Mouse (Mus musculus): ENCODE data around the gene Hmgb1. TPM values are rescaled to one million over a fixed set of nuclear protein-coding genes. Genes with fewer than 3 reads are reported as not detected.

The Hmgb1 gene
- polyA plus RNA-seq, 1 experiment = 110 TPM

GRCm38 (mm10) chr5:149174527-149174926, 9.8 kb downstream of the Hmgb1 start:
- Histone ChIP-seq H3K27ac (ENCODE audit: insufficient read depth, low read length) (no peak overlapping the region), H3K36me3 (ENCODE audit: control insufficient read depth, insufficient read depth, low read length, poor library complexity, severe bottlenecking) (no peaks in the 10 kb centered on the region), H3K4me1 (ENCODE audit: control insufficient read depth, insufficient read depth, low read length) (no peaks in the 10 kb centered on the region), H3K4me3 (ENCODE audit: low read depth, low read length) (no peak overlapping the region), H3K9ac (ENCODE audit: low read depth, poor library complexity, severe bottlenecking) (no peak overlapping the region), H3K27me3 (ENCODE audit: control insufficient read depth, insufficient read depth, low read length, poor library complexity, severe bottlenecking) (no peaks in the 10 kb centered on the region), H3K9me3 (replicated peaks; ENCODE audit: control insufficient read depth, insufficient read depth, low read length, poor library complexity, severe bottlenecking) (no peaks in the 10 kb centered on the region)
- TF ChIP-seq CTCF (IDR thresholded peaks at IDR 0.05; ENCODE audit: low read depth, low read length) = no peak
- TF ChIP-seq POLR2A (IDR thresholded peaks at IDR 0.05; ENCODE audit: insufficient read depth, low read length) = no peak
- TF ChIP-seq EP300 (IDR thresholded peaks at IDR 0.05; ENCODE audit: insufficient read depth, low read depth, low read length) = no peak

GRCm38 (mm10) chr5:149172246-149172645, 12.0 kb downstream of the Hmgb1 start:
- Histone ChIP-seq H3K9ac (ENCODE audit: low read depth, poor library complexity, severe bottlenecking) (no peak overlapping the region), H3K9me3 (replicated peaks; ENCODE audit: control insufficient read depth, insufficient read depth, low read length, poor library complexity, severe bottlenecking) (no peaks in the 10 kb centered on the region), H3K27ac (ENCODE audit: insufficient read depth, low read length) (no peak overlapping the region), H3K4me3 (ENCODE audit: low read depth, low read length) (no peak overlapping the region), H3K27me3 (ENCODE audit: control insufficient read depth, insufficient read depth, low read length, poor library complexity, severe bottlenecking) (no peaks in the 10 kb centered on the region), H3K4me1 (ENCODE audit: control insufficient read depth, insufficient read depth, low read length) (no peaks in the 10 kb centered on the region), H3K36me3 (ENCODE audit: control insufficient read depth, insufficient read depth, low read length, poor library complexity, severe bottlenecking) (no peaks in the 10 kb centered on the region)
- TF ChIP-seq CTCF (IDR thresholded peaks at IDR 0.05; ENCODE audit: low read depth, low read length) = no peak
- no peak for TF ChIP-seq EP300 (IDR thresholded peaks at IDR 0.05; ENCODE audit: insufficient read depth, low read depth, low read length)
- TF ChIP-seq POLR2A (IDR thresholded peaks at IDR 0.05; ENCODE audit: insufficient read depth, low read length) = no peak

GRCm38 (mm10) chr5:149170841-149171588, 13.3 kb downstream of the Hmgb1 start:
- H3K27ac ChIP-seq (ENCODE audit: insufficient read depth, low read length) = no peak overlapping the region
- no peaks in the 10 kb centered on the region for H3K9me3 ChIP-seq (replicated peaks; ENCODE audit: control insufficient read depth, insufficient read depth, low read length, poor library complexity, severe bottlenecking)
- H3K4me1 ChIP-seq (ENCODE audit: control insufficient read depth, insufficient read depth, low read length) = no peaks in the 10 kb centered on the region
- H3K27me3 ChIP-seq (ENCODE audit: control insufficient read depth, insufficient read depth, low read length, poor library complexity, severe bottlenecking) = no peaks in the 10 kb centered on the region
- H3K36me3 ChIP-seq (ENCODE audit: control insufficient read depth, insufficient read depth, low read length, poor library complexity, severe bottlenecking) = no peaks in the 10 kb centered on the region
- TF ChIP-seq POLR2A (IDR thresholded peaks at IDR 0.05; ENCODE audit: insufficient read depth, low read length) (no peak), CTCF (IDR thresholded peaks at IDR 0.05; ENCODE audit: low read depth, low read length) (no peak), EP300 (IDR thresholded peaks at IDR 0.05; ENCODE audit: insufficient read depth, low read depth, low read length) (no peak)
- H3K9ac ChIP-seq (ENCODE audit: low read depth, poor library complexity, severe bottlenecking) = no peak overlapping the region
- no peak overlapping the region for H3K4me3 ChIP-seq (ENCODE audit: low read depth, low read length)

- Histone ChIP-seq H3K9me3 (replicated peaks; ENCODE audit: control insufficient read depth, insufficient read depth, low read length, poor library complexity, severe bottlenecking) (no peaks in the 10 kb centered on the region), H3K27ac (ENCODE audit: insufficient read depth, low read length) (no peak overlapping the region), H3K4me1 (ENCODE audit: control insufficient read depth, insufficient read depth, low read length) (no peaks in the 10 kb centered on the region), H3K4me3 (ENCODE audit: low read depth, low read length) (no peak overlapping the region), H3K9ac (ENCODE audit: low read depth, poor library complexity, severe bottlenecking) (no peak overlapping the region), H3K27me3 (ENCODE audit: control insufficient read depth, insufficient read depth, low read length, poor library complexity, severe bottlenecking) (no peaks in the 10 kb centered on the region), H3K36me3 (ENCODE audit: control insufficient read depth, insufficient read depth, low read length, poor library complexity, severe bottlenecking) (no peaks in the 10 kb centered on the region)
- no peak for TF ChIP-seq POLR2A (IDR thresholded peaks at IDR 0.05; ENCODE audit: insufficient read depth, low read length)
- no peak for TF ChIP-seq EP300 (IDR thresholded peaks at IDR 0.05; ENCODE audit: insufficient read depth, low read depth, low read length)
- TF ChIP-seq CTCF (IDR thresholded peaks at IDR 0.05; ENCODE audit: low read depth, low read length) = no peak
These were observed 15.5 kb downstream of the Hmgb1 start for GRCm38 (mm10) chr5:149168816-149169215.

- Histone ChIP-seq H3K27ac (ENCODE audit: insufficient read depth, low read length) (no peak overlapping the region), H3K36me3 (ENCODE audit: control insufficient read depth, insufficient read depth, low read length, poor library complexity, severe bottlenecking) (no peaks in the 10 kb centered on the region), H3K4me3 (ENCODE audit: low read depth, low read length) (no peak overlapping the region), H3K9me3 (replicated peaks; ENCODE audit: control insufficient read depth, insufficient read depth, low read length, poor library complexity, severe bottlenecking) (no peaks in the 10 kb centered on the region), H3K27me3 (ENCODE audit: control insufficient read depth, insufficient read depth, low read length, poor library complexity, severe bottlenecking) (no peaks in the 10 kb centered on the region), H3K9ac (ENCODE audit: low read depth, poor library complexity, severe bottlenecking) (no peak overlapping the region), H3K4me1 (ENCODE audit: control insufficient read depth, insufficient read depth, low read length) (no peaks in the 10 kb centered on the region)
- TF ChIP-seq POLR2A (IDR thresholded peaks at IDR 0.05; ENCODE audit: insufficient read depth, low read length) = no peak
- TF ChIP-seq EP300 (IDR thresholded peaks at IDR 0.05; ENCODE audit: insufficient read depth, low read depth, low read length) = no peak
- no peak for TF ChIP-seq CTCF (IDR thresholded peaks at IDR 0.05; ENCODE audit: low read depth, low read length)
These were observed 16.2 kb downstream of the Hmgb1 start for GRCm38 (mm10) chr5:149168051-149168450.

- Histone ChIP-seq H3K4me3 (ENCODE audit: low read depth, low read length) (no peak overlapping the region), H3K36me3 (ENCODE audit: control insufficient read depth, insufficient read depth, low read length, poor library complexity, severe bottlenecking) (no peaks in the 10 kb centered on the region), H3K4me1 (ENCODE audit: control insufficient read depth, insufficient read depth, low read length) (no peaks in the 10 kb centered on the region), H3K27me3 (ENCODE audit: control insufficient read depth, insufficient read depth, low read length, poor library complexity, severe bottlenecking) (no peaks in the 10 kb centered on the region), H3K9ac (ENCODE audit: low read depth, poor library complexity, severe bottlenecking) (no peak overlapping the region), H3K27ac (ENCODE audit: insufficient read depth, low read length) (no peak overlapping the region), H3K9me3 (replicated peaks; ENCODE audit: control insufficient read depth, insufficient read depth, low read length, poor library complexity, severe bottlenecking) (no peaks in the 10 kb centered on the region)
- no peak for TF ChIP-seq POLR2A (IDR thresholded peaks at IDR 0.05; ENCODE audit: insufficient read depth, low read length)
- no peak for TF ChIP-seq EP300 (IDR thresholded peaks at IDR 0.05; ENCODE audit: insufficient read depth, low read depth, low read length)
- TF ChIP-seq CTCF (IDR thresholded peaks at IDR 0.05; ENCODE audit: low read depth, low read length) = no peak
These were observed 18.3 kb downstream of the Hmgb1 start for GRCm38 (mm10) chr5:149166011-149166410.
